Mouse (Mus musculus) urinary bladder, postnatal 25 days (tissue): ENCODE data around the gene Adgrl2.
A peak's percentile ranks its signal among the peaks of the same experiment; 100 is the strongest.

Source experiments
- DNase-seq: peaks from one replicate; pipeline ENCODE4 v3.0.0; 2022; ENCODE audit warnings: low spot score

Gene Adgrl2

DNA sequence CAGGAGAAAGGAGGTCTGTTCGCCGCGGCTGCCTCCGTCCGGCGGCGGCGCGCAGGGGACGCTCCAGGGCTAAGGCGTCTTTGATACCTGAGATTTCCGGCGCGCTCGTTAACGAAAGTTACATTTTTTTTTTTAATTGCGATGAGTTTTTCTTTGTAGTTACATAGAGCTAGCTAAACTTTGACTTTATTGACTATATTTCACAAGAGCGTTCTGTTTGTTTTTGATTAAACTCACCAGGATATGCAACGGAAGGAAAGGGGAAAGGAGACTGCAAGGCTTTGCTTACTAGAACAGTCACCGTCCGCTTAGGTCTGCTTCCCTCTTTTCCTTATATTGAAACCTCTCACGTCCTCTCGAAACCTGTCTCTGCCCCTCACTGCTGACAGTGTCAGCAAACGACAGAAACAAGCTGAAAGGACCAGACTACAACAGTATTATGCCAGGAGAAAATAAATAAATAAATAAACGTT lies at the start of gene Adgrl2:
Gene Adgrl2, minus strand, starts transcription at position 25 of the 473 bp plus-strand sequence.
- DNase-seq = no peak

DNA sequence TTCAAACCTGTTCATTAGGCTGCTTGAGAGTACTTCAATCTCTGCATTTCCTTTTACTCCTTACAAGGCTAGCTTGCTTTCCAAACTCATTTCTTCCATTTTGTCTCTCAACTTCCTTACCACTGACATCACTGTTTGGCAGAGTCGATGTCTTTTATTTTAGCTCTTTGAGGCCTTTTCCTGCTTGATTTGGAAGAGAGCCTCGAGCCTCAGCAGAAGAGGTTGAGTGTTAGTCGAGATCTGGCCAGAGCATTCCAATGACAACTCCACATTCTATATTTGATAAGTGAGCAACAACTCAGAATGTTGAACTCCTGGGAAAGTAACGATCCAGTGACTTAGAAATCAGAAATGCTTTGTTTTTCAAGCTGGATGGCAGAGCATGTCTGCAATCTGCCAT lies 48.4 kb upstream of the Adgrl2 start:
- no peak for DNase-seq

- no peak for DNase-seq
Measured at GRCm38 (mm10) chr3:149019925-149020324, 29.6 kb upstream of the Adgrl2 start.

- DNase-seq = no peak
Measured at GRCm38 (mm10) chr3:149009311-149009710, 19.0 kb upstream of the Adgrl2 start.

DNA sequence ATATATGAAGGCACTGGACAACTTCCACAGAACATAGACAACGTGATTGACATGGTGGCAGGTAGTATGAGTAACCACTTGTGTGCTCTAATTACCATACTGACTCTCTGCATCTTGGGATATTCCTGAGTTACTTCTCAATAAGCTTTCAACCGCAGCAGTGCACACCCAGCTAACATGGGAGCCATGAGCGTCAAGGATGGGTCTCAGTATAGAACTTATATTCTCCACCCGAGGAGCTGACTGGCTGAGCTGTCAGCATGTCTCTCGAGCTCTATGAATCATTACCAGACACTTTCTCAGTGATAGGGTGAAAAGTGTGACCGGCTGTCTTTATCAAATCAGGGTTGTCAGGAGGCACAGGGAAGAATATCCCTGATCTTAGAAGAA lies 18.3 kb upstream of the Adgrl2 start:
- no peak for DNase-seq

DNA sequence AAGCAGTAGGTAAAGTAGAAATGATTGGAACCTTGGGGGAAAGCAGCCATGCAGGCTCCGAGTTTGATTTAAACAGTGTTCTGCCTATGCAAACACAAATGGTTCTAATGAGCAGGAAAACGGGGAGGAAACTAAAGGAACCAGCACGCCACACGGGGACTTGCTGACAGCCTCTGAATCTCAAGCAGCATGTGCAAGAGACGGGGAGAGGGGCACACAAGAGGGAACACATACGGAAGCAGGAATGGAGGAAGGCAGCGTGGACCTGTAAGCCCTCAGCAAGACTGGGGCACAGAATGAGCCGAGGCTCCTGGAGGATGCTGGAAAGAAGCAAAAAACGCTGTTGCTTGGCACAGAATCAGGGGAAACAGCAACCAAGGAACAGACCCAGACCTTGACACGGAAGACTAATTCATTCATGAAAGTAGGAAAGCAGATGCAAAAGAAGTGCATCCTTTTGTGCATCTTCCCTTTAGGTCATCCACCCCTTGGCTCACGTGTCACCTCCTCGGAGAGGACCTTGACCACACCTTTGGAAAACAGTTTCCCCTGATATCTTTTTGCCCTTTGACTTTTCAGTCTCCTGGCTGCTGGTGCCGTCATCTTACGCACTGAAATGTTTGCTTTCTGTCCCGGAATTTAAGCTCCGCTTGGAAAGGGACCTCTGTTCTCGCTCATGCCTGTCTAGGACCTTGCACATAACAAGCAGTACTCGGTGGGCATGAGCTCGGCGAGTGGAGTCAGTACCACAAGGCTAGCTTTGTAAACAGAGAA lies 17.7 kb upstream of the Adgrl2 start:
- DNase-seq = no peak

DNA sequence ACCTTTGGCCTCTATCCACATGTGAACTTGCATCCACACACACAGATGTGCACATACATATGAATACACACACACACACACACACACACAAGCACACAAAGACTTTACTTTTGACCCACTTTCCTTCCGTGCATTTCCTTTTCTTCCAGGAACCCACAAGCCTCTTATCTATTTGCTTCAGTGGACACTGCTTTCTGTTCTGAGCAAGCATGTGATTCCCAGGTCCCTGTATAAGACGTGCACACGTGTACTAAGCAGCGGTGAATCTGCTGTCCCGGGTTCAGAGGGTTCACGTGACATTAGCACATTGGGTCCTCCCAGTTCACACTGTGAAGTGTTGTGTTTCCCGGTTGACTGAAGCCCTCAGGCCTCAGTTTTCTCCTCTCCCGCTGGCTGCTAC lies 11.0 kb upstream of the Adgrl2 start:
- DNase-seq = no peak

- DNase-seq = no peak
Measured at GRCm38 (mm10) chr3:148998661-148999060, 8.3 kb upstream of the Adgrl2 start.

GRCm38 (mm10) chr3:148991056-148991455 lies 701 bp upstream of the Adgrl2 start:
- DNase-seq = no peak

GRCm38 (mm10) chr3:148989818-148990530 lies 381 bp downstream of the Adgrl2 start:
- peak; percentile 56 for DNase-seq

GRCm38 (mm10) chr3:148988996-148989817 lies 1.1 kb downstream of the Adgrl2 start:
- DNase-seq = peak; percentile 65

- DNase-seq = peak; percentile 45
Measured at GRCm38 (mm10) chr3:148988293-148988995, 1.9 kb downstream of the Adgrl2 start.

- peak; percentile 62 for DNase-seq
Measured at GRCm38 (mm10) chr3:148987591-148988292, 2.6 kb downstream of the Adgrl2 start.

DNA sequence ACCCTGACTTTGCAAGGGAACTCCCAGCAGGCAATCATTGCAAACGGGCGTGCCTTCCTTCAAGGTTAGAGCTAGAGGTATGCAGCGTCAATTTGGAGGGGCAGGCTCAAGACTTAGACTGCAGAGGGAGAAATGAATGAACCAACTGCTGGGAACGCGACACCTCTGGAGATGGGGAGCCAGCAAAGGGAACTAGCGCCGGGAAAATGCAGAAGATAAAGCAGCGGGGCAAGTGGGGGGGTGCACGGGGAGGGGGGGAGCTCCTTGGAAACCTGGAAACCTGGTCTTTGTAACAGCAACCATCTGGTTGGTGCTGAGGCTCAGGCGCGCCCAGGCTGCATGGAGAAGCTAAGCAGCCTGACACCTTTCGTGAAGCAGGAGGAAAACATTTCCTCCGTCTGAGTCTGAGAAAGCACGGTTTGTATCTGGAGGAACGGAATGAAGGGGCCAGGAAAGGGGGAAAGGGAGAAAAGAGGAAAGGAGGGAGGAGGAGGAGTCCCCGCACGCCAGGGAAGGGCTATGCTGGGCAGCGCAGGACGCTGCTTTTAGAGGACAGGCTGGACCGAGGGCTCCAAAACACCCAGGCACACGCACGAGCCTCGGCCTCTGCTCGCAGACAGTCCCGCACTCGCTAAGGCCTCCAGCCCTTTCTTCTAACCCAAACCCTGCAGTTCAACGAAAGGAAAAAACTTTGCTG lies 3.3 kb downstream of the Adgrl2 start:
- DNase-seq = no peak

DNA sequence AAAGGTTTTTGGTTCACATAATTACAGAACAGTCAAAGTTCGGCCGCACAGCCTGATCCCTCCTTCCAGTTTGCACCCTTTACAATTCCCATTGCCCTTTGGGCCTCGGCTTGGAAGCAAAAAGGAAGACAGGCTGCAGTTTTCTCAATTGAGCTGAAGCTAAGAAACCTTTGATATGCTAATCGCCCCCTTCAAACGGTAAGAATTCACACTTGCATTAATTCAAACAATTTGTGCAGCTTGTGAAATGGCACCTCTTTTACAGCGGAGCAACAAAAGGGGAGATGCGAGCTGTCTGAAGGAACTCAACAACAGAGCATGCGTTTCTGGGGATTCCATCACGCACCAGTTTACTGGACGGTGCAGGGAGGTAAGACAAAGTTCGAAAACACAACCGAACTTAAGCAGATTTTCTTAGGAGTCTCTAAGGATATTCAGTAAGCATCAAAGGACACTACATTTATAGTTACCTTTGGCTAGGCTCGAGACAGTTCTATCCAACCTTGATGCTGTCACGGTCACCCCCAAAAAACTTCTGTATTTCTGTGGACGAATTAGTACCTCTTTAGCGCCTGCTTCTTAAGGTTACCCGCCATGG lies 4.0 kb downstream of the Adgrl2 start:
- no peak for DNase-seq

- DNase-seq = no peak
Measured at GRCm38 (mm10) chr3:148984326-148984725, 6.0 kb downstream of the Adgrl2 start.

DNA sequence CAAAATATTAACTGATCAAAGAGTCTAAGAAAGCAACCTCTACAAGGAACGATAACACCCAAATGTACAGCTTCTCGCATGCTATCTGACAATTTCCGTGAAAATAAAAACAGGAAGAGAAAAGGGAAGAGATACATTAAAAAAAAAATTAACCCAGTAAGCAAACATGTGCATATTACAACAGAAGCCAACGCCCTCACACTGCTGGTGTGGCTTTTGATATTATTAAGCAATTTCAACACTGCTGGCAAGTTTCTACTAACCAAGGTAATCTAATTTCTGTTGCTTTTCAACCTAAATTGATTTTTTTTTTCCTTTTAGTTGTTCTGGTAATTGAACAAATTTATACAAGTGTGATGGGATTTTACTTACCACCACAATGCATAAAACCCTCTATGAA lies 8.0 kb downstream of the Adgrl2 start:
- DNase-seq = no peak

DNA sequence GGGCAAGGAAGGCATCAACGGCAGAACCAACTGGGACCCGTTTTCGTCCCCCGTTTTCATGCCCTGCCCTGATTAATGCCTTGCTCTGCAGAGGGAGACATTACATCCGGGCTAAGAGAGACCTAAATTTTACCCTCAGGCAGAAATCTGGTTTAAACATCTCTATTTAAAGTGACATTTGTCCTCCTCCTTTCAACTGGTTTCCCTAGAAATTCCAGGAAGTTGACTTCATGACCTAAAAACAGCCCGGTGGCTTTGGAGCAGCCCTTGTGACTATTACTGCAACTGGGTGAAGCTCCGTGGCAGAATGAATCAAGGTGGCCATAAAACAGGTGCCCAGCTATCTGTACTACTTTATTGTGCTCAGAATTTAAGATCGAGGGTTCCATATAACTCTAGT lies 8.6 kb downstream of the Adgrl2 start:
- DNase-seq = no peak

DNA sequence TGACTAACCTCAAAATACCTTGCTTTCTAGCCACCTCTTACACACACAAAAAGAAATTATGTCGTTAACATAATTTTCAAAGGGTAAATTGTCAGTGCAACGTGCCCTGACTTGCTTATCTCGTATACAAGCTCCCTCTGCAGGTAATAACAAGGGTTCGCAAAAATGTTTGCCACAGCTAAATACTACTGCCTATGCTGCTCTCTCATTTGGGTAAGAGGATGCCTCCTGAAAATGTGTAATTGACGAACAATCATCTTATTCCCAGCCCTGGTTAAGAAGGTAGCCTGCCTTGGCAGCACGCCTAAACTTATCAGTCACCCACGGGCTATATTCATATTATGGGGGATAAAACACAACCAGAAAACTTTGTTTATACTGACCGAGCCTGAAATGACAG lies 11.8 kb downstream of the Adgrl2 start:
- DNase-seq = no peak

DNA sequence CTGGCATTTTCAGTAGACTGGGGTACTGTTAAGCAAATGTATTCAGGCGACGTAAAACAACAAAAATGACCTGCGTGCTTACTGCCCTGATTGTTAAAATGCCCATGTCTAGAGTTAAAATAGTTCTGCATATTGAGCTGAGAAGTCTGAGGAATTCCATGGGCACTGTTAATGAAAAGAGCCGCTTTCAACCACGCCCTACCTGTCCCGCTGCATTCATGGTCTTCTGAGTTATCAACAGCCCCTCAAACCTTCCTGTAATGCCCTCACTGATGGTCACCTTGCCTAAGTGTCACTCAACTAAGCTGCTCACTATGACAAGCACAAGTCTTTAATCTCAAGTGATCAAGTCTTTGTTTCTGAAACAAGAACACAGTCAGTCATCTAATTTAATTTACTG lies 12.5 kb downstream of the Adgrl2 start:
- DNase-seq = no peak
